In genomic region chr3:131808127-131808526, GRCm38 (mm10) we compare ENCODE assay signal across 11 mouse cellular contexts.
DNase-seq lines count a peak whose midpoint lies in the region; TF ChIP-seq lines count a peak whose summit lies in the region.
"Had no signal": no experiment of that assay in that cellular context is flagged by ENCODE, and none has a peak within 500 bp of the region (broad histone marks: within the 10 kb centered on the region; RNA-seq: fewer than 3 reads in every experiment).

No protein-coding gene starts in this region.

- H3K27ac ChIP-seq in left cerebral cortex, adult 2 months: no peak overlapping the region

- no peak overlapping the region for H3K4me3 ChIP-seq in left cerebral cortex, adult 2 months
- H3K4me3 ChIP-seq: embryonic facial prominence, embryonic 15.5 days; megakaryocyte, embryonic 14.5 days had no signal

- TF ChIP-seq CTCF in left cerebral cortex, adult 2 months (IDR thresholded peaks at IDR 0.05): no peak

- intact Hi-C loops in left cerebral cortex, postnatal 10 days (cut with DNase I): no loop called here
- intact Hi-C loops in left cerebral cortex, adult 2 months (cut with DNase I): no loop called here
- intact Hi-C loops in heart, postnatal 25 days (cut with DNase I): no loop called here

- peak; percentile 20 to 32 for DNase-seq in cerebellum, postnatal 25 days
- no peak for DNase-seq in cerebellum, adult 9-11 months
- DNase-seq in left cerebral cortex, postnatal 10 days (ENCODE audit: extremely low spot score in 1 of 2, low spot score in 2 of 2): peak; percentile 10 to 17
- no peak for DNase-seq in left cerebral cortex, adult 2 months (ENCODE audit: extremely low spot score in 1 of 2, low spot score in 2 of 2)
- peak; percentile 68 for DNase-seq in kidney, adult 9 months
- DNase-seq in layer of hippocampus, postnatal 10 days (ENCODE audit: low spot score in 2 of 2): peak; percentile 20
- no peak for DNase-seq in urinary bladder, adult 2 months (ENCODE audit: low spot score)
- DNase-seq in heart, postnatal 25 days (ENCODE audit: low spot score): no peak
- DNase-seq: gastrocnemius, postnatal 10 days had no signal

Comparison
In these comparisons a context has a peak if more than half of its experiments do, and no peak if none do; other contexts are left out.
1. DNase-seq: peak in cerebellum, postnatal 25 days (2 of 2), left cerebral cortex, postnatal 10 days (2 of 2), kidney, adult 9 months (single experiment) and layer of hippocampus, postnatal 10 days (2 of 2); none in cerebellum, adult 9-11 months (single experiment), left cerebral cortex, adult 2 months (0 of 2), urinary bladder, adult 2 months (single experiment) and heart, postnatal 25 days (single experiment).